Mouse (Mus musculus) liver, embryonic 12.5 days (tissue): Measurements from ENCODE around the gene Nyap2. TPM values are rescaled to one million over a fixed set of nuclear protein-coding genes. Genes with fewer than 3 reads are reported as not detected.
"Not testable (repeated sequence)": the region's sequence is repeated elsewhere in the genome, so short reads cannot be mapped to it uniquely, and the experiment has no call there.

Source experiments
- ATAC-seq: fragments of 200-750 bp; cut with Nextera tagmentation; 2 replicates; pipeline ENCODE4 v1.8.0; 2017; ENCODE audit warnings: moderate number of reproducible peaks, mild to moderate bottlenecking, moderate library complexity
- H3K27ac ChIP-seq: fragments of 300-500 bp; sonication (generic); 2 replicates; pipeline ENCODE4 v1.5.1; 2016; ENCODE audit warnings: mild to moderate bottlenecking
- H3K27me3 ChIP-seq: fragments of 300-500 bp; sonication (generic); replicated peaks from 2 replicates; pipeline ENCODE4 v1.6.1; 2016; ENCODE audit warnings: mild to moderate bottlenecking, moderate library complexity
- H3K36me3 ChIP-seq: fragments of 300-500 bp; sonication (generic); 2 replicates; pipeline ENCODE4 v1.6.1; 2016; ENCODE audit warnings: mild to moderate bottlenecking, moderate library complexity
- H3K4me1 ChIP-seq: fragments of 300-500 bp; sonication (generic); 2 replicates; pipeline ENCODE4 v1.6.1; 2016
- H3K4me2 ChIP-seq: fragments of 300-500 bp; sonication (generic); 2 replicates; pipeline ENCODE4 v1.6.1; 2016; ENCODE audit warnings: mild to moderate bottlenecking, moderate library complexity
- H3K4me3 ChIP-seq: fragments of 300-500 bp; sonication (generic); 2 replicates; pipeline ENCODE4 v1.5.1; 2016; ENCODE audit warnings: mild to moderate bottlenecking, moderate library complexity
- H3K9ac ChIP-seq: fragments of 300-500 bp; sonication (generic); 2 replicates; pipeline ENCODE4 v1.6.1; 2016; ENCODE audit warnings: mild to moderate bottlenecking, moderate library complexity
- H3K9me3 ChIP-seq: fragments of 300-500 bp; sonication (generic); replicated peaks from 2 replicates; pipeline ENCODE4 v1.6.1; 2016; ENCODE audit warnings: mild to moderate bottlenecking, moderate library complexity
- WGBS: fragments of 180-500 bp; shearing (Covaris S2); methylation state at CpG from one replicate; pipeline ENCODE4 v1.1.7; 2016; ENCODE audit not compliant: insufficient replicate concordance; 5-methylcytosine and 5-hydroxymethylcytosine counted together
- polyA plus RNA-seq: library from polyadenylated mRNA; unstranded; fragments of >200 nt; fragmentation: Nextera tagmentation; extraction: Ambion mirVana; gene quantifications from 2 replicates; pipeline ENCODE4 v1.2.1, GENCODE M21; 2016

The Nyap2 gene
- polyA plus RNA-seq, 1 experiment from 2014 or later: 0.05 TPM

GRCm38 (mm10) chr1:81211491-81211890, 134.7 kb downstream of the Nyap2 start:
- no peaks in the 10 kb centered on the region for H3K9me3 ChIP-seq
- no peak overlapping the region for H3K9ac ChIP-seq
- H3K4me1 ChIP-seq: no peaks in the 10 kb centered on the region
- no peak overlapping the region for H3K4me2 ChIP-seq
- no peak overlapping the region for H3K27ac ChIP-seq
- H3K36me3 ChIP-seq: no peaks in the 10 kb centered on the region
- H3K27me3 ChIP-seq: no peaks in the 10 kb centered on the region
- 59% methylated on average over 4 of the region's 4 CpGs for WGBS
- ATAC-seq: no peak
- H3K4me3 ChIP-seq: no peak overlapping the region

DNA sequence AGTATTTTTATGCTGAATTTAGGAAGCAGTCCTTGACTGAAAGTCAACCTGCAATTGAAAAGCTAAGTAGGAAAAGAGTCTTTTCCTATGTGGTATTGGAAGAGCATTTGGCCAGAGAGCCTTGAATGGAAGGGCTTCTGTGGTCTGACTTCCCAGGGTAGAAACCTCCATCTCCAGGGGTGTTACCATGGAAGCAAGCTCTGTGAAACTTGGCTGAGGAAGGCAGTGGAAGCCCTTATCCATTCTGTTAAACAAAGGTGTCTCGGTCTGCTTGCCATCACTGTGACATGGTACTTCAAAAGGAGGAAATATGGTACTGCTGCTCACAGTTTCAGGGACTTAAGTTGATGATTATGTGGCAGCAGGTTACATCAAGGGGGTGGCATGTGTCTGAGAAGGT, 143.0 kb downstream of the Nyap2 start:
- Histone ChIP-seq H3K27ac (no peak overlapping the region), H3K27me3 (no peaks in the 10 kb centered on the region), H3K9ac (no peak overlapping the region), H3K9me3 (no peaks in the 10 kb centered on the region), H3K4me3 (no peak overlapping the region), H3K4me2 (no peak overlapping the region), H3K36me3 (no peaks in the 10 kb centered on the region), H3K4me1 (no peaks in the 10 kb centered on the region)
- WGBS: 48% methylated on average over 1 of the region's 1 CpGs
- no peak for ATAC-seq

- 69% methylated on average over 2 of the region's 2 CpGs for WGBS
- H3K4me3 ChIP-seq: no peak overlapping the region
- H3K27ac ChIP-seq: no peak overlapping the region
- ATAC-seq: no peak
- no peak overlapping the region for H3K4me2 ChIP-seq
- no peaks in the 10 kb centered on the region for H3K36me3 ChIP-seq
- no peaks in the 10 kb centered on the region for H3K9me3 ChIP-seq
- no peaks in the 10 kb centered on the region for H3K4me1 ChIP-seq
- no peaks in the 10 kb centered on the region for H3K27me3 ChIP-seq
- no peak overlapping the region for H3K9ac ChIP-seq
These were observed 155.1 kb downstream of the Nyap2 start for GRCm38 (mm10) chr1:81231759-81232406.

DNA sequence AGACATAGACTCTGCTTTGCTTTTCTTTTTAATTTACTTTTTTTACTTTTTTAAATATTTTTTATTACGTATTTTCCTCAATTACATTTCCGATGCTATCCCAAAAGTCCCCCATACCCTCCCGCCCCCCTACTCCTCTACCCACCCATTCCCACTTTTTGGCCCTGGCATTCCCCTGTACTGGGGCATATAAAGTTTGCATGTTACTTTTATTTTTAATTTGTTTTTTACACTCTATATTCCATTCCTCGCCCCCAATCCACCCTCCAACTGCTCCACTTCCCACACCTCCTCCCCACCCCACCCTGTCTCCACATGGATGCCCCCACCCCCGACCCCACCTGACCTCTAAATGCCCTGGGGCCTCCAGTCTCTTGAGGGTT, 155.6 kb downstream of the Nyap2 start:
- not testable (repeated sequence) for H3K36me3 ChIP-seq, H3K27me3 ChIP-seq, H3K4me2 ChIP-seq, H3K4me3 ChIP-seq, H3K4me1 ChIP-seq, H3K9me3 ChIP-seq, ATAC-seq, H3K27ac ChIP-seq, H3K9ac ChIP-seq
- 65% methylated on average over 5 of the region's 5 CpGs for WGBS

GRCm38 (mm10) chr1:81248447-81249205, 171.9 kb downstream of the Nyap2 start:
- Histone ChIP-seq H3K36me3 (no peaks in the 10 kb centered on the region), H3K9me3 (no peaks in the 10 kb centered on the region), H3K27me3 (no peaks in the 10 kb centered on the region), H3K27ac (no peak overlapping the region), H3K9ac (no peak overlapping the region), H3K4me2 (no peak overlapping the region), H3K4me3 (no peak overlapping the region), H3K4me1 (no peaks in the 10 kb centered on the region)
- 55% methylated on average over 3 of the region's 3 CpGs for WGBS
- ATAC-seq: no peak

DNA sequence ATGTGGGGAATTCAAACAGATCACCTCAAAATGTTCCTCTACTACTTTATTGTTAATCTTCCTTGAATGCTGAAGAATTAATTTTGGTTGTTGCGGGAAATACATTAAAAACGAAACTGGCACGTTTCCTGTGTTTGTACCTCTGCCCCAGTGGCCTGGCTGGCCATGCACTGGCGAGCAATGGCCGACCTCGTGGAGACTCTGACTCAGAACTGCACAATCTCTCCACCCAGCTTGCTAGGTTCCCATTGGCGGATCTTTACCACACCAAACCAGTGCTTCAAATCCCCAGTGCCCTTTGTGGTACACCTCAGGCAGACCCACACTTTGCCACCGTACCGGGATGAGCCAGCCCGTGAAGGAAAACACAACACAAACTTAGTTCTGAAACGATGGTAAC, 173.3 kb downstream of the Nyap2 start:
- WGBS: 78% methylated on average over 11 of the region's 11 CpGs

GRCm38 (mm10) chr1:81266441-81266840, 189.7 kb downstream of the Nyap2 start:
- H3K4me3 ChIP-seq: no peak overlapping the region
- H3K27ac ChIP-seq: no peak overlapping the region
- 60% methylated on average over 3 of the region's 3 CpGs for WGBS
- H3K9ac ChIP-seq: no peak overlapping the region
- ATAC-seq: no peak
- H3K9me3 ChIP-seq: no peaks in the 10 kb centered on the region
- H3K36me3 ChIP-seq: no peaks in the 10 kb centered on the region
- H3K27me3 ChIP-seq: no peaks in the 10 kb centered on the region
- no peak overlapping the region for H3K4me2 ChIP-seq
- H3K4me1 ChIP-seq: no peaks in the 10 kb centered on the region

More for the DNA sequence above, 173.3 kb downstream of the Nyap2 start:
- Histone ChIP-seq H3K9ac (no peak overlapping the region), H3K27ac (no peak overlapping the region), H3K4me1 (no peaks in the 10 kb centered on the region), H3K9me3 (no peaks in the 10 kb centered on the region), H3K27me3 (no peaks in the 10 kb centered on the region), H3K4me3 (no peak overlapping the region), H3K4me2 (no peak overlapping the region), H3K36me3 (no peaks in the 10 kb centered on the region)
- no peak for ATAC-seq

DNA sequence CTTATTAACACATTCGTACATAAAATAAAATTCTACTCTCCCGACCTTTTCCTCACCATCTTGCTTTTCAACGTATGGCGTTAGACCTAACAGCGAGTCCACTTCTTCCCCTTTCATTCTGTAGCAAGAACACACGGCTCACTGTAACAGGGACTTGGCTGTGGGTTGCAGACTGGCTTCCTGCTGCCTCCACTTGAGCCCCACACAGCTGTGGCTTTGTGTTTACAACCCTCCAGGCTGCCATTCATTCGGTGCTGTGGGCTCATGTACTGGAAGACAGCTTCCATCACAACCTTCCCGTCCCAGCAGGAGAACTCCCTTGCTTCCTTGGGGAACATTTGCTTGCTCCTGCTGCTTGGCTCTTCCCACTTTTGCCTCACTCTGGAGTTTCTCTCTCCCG, 204.2 kb downstream of the Nyap2 start:
- no peak overlapping the region for H3K4me3 ChIP-seq
- no peaks in the 10 kb centered on the region for H3K9me3 ChIP-seq
- H3K27ac ChIP-seq: no peak overlapping the region
- no peaks in the 10 kb centered on the region for H3K27me3 ChIP-seq
- WGBS: 36% methylated on average over 9 of the region's 9 CpGs
- no peak overlapping the region for H3K9ac ChIP-seq
- H3K36me3 ChIP-seq: no peaks in the 10 kb centered on the region
- no peak for ATAC-seq
- H3K4me1 ChIP-seq: no peaks in the 10 kb centered on the region
- H3K4me2 ChIP-seq: no peak overlapping the region

- no peak overlapping the region for H3K4me3 ChIP-seq
- no peaks in the 10 kb centered on the region for H3K27me3 ChIP-seq
- H3K9me3 ChIP-seq: no peaks in the 10 kb centered on the region
- WGBS: 73% methylated on average over 3 of the region's 3 CpGs
- no peaks in the 10 kb centered on the region for H3K36me3 ChIP-seq
- no peak overlapping the region for H3K9ac ChIP-seq
- no peaks in the 10 kb centered on the region for H3K4me1 ChIP-seq
- no peak for ATAC-seq
- no peak overlapping the region for H3K4me2 ChIP-seq
- no peak overlapping the region for H3K27ac ChIP-seq
These were observed 208.9 kb downstream of the Nyap2 start for GRCm38 (mm10) chr1:81285633-81286032.

- no peak for ATAC-seq
- Histone ChIP-seq H3K4me1 (no peaks in the 10 kb centered on the region), H3K9ac (no peak overlapping the region), H3K9me3 (no peaks in the 10 kb centered on the region), H3K4me3 (no peak overlapping the region), H3K4me2 (no peak overlapping the region), H3K27me3 (no peaks in the 10 kb centered on the region), H3K36me3 (no peaks in the 10 kb centered on the region), H3K27ac (no peak overlapping the region)
These were observed 210.3 kb downstream of the Nyap2 start for GRCm38 (mm10) chr1:81287088-81287487.

- Histone ChIP-seq H3K9me3 (no peaks in the 10 kb centered on the region), H3K27me3 (no peaks in the 10 kb centered on the region), H3K4me2 (no peak overlapping the region), H3K4me1 (no peaks in the 10 kb centered on the region), H3K9ac (no peak overlapping the region), H3K4me3 (no peak overlapping the region), H3K27ac (no peak overlapping the region), H3K36me3 (no peaks in the 10 kb centered on the region)
- 48% methylated on average over 4 of the region's 4 CpGs for WGBS
- ATAC-seq: no peak
These were observed 224.0 kb downstream of the Nyap2 start for GRCm38 (mm10) chr1:81300735-81301134.

- Histone ChIP-seq H3K27ac (no peak overlapping the region), H3K27me3 (no peaks in the 10 kb centered on the region), H3K4me2 (no peak overlapping the region), H3K4me1 (no peaks in the 10 kb centered on the region), H3K9me3 (no peaks in the 10 kb centered on the region), H3K36me3 (no peaks in the 10 kb centered on the region), H3K4me3 (no peak overlapping the region), H3K9ac (no peak overlapping the region)
- no peak for ATAC-seq
- 6% methylated on average over 2 of the region's 2 CpGs for WGBS
These were observed 224.9 kb downstream of the Nyap2 start for GRCm38 (mm10) chr1:81301661-81302060.

GRCm38 (mm10) chr1:81303389-81303788, 226.6 kb downstream of the Nyap2 start:
- no peak for ATAC-seq
- Histone ChIP-seq H3K27ac (no peak overlapping the region), H3K27me3 (no peaks in the 10 kb centered on the region), H3K9ac (no peak overlapping the region), H3K9me3 (no peaks in the 10 kb centered on the region), H3K36me3 (no peaks in the 10 kb centered on the region), H3K4me1 (no peaks in the 10 kb centered on the region), H3K4me2 (no peak overlapping the region), H3K4me3 (no peak overlapping the region)
- WGBS: 37% methylated on average over 3 of the region's 3 CpGs
